Mouse (Mus musculus): ENCODE data around the gene Hist1h2bp. TPM values are rescaled to one million over a fixed set of nuclear protein-coding genes. Genes with fewer than 3 reads are reported as not detected.
"Not testable (repeated sequence)": the region's sequence is repeated elsewhere in the genome, so short reads cannot be mapped to it uniquely, and the experiment has no call there.

The Hist1h2bp gene
- polyA plus RNA-seq, 2 experiments from 2014 or later, result not detected

DNA sequence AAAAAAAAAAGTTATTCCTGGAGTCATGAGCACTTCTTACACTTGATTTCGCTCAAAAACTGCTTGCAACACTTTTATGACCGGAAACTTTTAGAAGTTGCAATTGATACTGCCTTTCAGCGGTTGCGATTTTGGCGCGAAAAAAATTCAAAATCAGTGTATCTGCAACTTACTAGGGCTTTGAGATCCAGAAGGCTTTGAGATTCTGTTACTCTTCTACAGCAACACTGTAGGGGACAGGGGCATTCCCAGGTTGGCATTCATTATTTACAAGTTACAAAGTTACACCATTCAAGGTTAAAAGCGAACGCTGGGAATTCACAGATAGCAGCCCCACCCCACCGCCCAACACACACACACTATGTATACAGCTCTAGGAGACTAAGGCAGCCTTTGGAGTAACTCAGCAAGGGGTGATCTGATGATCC lies 3.5 kb upstream of the Hist1h2bp start:
- ATAC-seq, result no peak

DNA sequence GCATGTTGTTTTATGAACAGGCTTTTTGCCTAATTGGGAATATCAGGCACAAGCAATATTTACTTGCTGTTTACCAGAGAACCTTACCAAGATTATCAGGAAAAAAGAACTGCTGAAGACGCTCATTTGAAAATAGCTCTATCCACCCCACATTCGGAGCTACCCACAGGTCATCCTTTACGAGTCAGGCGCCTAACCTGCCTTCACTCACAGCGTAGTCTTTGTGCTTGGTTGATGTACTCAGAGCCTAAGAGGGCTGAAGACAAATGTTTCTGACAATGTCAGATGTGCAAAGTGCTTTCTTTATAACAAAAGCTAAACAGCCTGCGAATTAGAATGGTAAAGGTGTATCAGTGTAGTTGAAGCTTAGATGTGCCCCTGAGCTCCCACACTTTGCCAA lies 3.0 kb upstream of the Hist1h2bp start:
- no peak for ATAC-seq

DNA sequence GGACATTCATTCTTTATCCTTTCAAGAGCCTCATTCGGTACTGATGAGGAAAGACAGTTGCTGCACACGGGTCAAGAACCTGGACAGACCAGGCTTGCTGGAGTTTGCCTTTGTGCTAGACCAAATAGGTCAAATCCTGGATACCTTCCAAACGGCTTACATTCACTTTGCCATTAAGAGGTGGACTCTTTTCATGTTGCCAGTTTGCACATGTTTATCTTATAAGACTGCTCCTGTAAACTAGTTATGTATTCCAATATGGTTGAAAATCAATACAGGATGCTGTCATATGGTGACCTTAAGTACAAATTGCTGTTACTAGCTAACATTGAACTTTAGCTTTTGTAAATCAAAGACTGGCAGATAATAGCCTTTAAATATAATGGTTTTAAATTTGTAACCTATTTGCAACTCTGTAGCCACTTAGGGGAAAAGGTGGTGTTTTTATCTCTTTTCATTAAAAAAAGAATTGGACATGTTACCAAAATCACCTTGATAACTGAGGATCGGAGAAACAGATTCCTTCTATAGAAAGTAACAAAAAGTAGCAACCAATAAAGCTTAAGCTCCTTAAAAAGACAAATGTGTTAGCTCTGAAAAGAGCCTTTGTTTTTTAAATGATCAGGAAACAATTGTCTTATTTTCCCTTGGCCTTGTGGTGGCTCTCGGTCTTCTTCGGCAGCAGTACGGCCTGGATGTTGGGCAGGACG lies 917 bp upstream of the Hist1h2bp start:
- ATAC-seq, result no peak

DNA sequence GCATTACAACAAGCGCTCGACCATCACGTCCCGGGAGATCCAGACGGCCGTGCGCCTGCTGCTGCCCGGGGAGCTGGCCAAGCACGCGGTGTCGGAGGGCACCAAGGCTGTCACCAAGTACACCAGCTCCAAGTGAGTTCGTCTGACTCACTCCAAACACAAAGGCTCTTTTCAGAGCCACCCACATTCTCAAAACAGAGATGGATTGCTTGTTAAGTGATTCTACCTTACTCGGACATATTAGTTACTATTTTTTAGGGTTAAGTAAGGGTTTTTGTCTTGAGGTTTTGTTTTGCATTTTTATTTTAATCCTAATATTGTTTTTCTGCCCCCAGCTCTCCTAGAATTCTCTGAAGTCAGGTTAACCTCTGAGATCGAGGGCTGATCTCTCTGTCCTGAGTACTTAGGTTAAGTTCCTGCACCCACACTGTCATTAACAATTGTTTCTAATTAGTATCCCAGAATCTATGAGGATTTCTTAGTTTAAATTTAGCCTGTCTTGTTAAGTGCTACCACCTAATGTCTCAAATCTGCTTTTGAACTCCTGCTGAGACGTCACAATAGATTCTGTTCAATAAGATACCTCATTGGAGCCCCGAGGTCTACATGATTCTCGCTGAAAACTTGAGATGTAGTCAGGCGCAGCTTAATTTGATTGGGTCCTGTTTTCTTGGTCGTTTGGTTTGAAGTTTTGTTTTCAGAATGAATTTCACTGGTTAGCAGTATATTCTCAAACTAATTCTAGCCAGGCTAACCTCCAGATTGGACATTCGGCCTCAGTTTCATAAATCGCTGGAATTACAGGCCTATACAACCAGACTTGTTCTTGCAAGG lies 716 bp downstream of the Hist1h2bp start:
- ATAC-seq, result no peak

DNA sequence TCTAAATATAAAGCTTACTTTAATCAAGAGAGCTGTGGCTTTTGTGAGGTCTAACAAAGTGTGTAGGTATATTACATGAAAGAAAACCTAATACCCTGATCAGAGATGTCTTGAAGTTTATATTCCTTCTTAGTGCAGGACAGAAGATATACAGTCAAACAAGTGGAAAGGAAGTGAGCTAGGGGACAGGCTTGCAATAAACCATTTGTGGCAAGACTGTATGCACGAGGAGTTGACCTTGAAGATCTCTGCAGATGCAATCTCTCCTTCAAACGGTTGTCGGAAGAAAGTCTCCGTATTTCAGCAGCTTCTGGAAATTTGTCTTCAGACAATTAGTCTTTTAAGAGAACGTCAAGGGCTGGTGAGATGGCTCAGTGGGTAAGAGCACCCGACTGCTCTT lies 2.7 kb downstream of the Hist1h2bp start:
- ATAC-seq, result no peak

DNA sequence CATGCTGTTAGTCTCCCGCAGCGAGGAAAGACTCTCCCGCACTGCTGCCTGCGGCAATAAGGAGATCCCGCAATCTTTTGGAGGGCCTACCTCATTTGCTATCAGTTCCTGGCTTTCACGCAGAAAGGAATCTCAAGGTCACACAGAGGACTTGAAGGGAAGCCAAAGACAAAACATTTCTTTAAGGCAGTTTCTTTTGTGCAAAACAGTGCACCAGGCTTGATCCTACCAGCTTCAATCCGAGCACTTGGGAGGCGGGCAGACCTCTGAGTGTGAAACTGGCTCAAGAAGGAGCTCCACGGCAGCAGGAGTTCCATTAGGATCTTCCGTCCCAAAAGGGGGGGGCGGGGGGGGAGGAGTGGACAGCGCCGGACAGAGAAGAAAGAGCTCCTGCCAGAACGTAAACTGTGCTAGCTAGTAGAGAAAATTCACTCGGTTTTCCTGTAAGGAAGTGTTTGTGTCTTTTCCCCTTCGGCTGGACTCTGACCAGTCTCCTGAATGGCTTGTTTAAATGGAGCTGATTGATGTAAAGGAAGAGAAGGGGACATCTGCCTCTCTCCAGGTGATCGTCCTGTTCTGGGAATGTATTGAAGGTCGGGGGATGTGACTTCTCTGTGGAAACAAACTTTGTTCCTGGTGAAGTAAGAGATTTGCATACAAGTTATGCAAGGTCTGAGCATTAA lies 3.5 kb downstream of the Hist1h2bp start:
- no peak for ATAC-seq

DNA sequence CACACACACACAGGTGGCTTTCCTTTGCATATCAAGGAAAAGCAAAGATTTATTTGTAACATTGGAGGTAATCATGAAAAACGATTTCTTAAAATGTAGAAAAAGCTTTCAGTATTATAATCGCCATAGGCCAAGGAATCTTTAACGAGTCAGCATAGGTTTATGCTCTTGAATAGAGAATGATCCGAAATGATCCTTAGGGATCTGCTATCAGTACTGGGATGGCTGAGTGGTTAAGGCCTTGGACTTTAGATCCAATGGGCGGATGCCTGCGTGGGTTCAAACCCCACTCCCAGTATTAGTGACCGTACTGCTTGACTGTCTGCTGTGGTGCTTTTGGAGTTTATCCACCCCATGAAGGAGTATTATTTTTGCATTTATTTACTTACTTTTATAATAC lies 8.3 kb downstream of the Hist1h2bp start:
- no peak for ATAC-seq

DNA sequence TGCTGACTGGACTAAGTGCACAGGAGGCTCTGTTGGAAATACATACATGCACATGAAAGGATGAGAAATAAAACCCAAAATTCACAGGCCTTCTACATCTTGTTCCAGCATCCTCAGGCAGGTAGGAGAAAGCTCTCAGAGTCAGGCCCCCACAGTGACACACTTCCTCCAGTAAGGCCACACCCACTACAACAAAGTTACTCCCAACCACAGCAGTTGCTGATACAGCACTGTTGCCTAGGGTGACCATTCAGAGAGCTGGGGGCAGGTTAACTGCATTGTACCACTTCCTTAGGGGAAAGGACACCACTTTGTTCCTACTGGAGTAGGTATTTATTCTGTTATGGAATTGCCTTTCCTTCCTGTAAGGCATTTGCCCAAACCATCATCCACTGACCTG lies 9.9 kb downstream of the Hist1h2bp start:
- ATAC-seq, result peak; percentile 53

DNA sequence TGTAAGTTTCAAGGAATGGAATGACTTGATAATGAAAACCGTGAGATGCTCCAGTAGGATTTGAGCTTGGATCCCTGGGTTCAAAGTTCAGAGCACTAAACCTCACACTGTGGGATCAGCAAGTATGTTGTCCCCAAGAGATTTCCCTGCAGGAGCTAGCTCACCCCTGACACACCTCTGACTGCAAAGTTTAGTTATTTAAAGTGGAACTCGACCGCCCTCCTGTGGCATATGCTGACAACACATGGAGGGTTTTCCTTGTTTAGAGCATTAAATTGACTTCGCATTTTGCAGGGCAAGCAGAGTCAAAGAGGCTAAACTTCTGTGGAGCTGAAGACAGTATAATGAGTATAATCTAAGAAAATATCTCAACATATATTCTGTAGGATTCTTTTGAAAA lies 15.8 kb downstream of the Hist1h2bp start:
- peak; percentile 96 for ATAC-seq

DNA sequence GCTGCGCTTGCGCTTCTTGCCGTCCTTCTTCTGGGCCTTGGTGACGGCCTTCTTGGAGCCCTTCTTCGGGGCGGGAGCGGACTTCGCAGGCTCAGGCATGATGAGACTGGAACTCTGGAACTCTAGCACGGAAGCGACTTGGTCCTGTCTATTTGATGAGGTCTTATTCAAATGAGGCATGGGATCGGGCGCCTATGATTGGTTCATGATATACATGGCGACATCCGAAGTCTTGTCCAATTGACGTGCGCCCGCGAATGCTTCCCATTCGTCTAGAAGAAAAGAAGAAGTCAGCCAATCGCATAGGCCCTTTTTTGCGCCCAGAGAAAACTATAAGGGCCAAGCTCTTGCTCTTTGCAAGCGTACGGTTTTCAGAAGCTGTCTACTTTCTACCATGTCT lies 22.8 kb downstream of the Hist1h2bp start, which contains the start of the genes Hist1h2bq and Hist1h2ao:
TSS of gene Hist1h2bq (minus strand) at position 125 of the 400 bp plus-strand sequence.
TSS of gene Hist1h2ao (plus strand) at position 393 of the 400 bp plus-strand sequence.
- peak; percentile 88 for ATAC-seq

DNA sequence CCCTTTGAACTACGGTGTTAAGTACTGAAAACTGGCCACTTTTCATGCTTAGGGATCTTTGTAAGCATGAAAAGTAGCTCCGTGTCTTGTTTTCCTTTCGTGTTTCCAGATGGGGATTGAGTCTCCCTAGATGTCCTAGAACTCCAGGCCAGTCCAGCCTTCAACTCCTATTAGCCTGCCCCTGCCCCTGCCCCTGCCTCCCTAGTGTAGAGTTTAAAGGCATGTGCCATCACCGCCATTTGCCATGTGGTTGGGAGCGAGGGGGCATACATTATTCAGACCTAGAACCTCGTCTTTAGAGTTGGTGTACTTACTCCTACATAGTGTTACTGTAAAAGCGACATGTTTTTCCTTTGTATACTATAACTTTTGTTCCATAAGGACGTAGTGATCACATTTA lies 23.8 kb downstream of the Hist1h2bp start:
- not testable (repeated sequence) for ATAC-seq

DNA sequence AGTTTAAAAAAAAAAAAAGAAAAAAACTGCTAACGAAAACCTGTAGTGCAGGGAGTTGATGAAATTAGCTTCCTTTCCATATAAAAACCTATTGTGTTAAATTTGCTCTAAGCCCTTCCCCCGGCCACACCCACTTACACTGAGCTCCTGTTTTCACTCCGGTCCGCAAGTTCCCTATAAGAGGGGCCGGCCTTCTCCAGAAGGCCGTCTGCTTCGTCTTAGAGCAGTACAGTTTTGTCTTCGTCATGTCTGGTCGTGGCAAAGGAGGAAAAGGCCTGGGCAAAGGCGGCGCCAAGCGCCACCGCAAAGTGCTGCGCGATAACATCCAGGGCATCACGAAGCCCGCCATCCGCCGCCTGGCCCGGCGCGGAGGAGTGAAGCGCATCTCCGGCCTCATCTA lies 24.3 kb downstream of the Hist1h2bp start, which contains the start of gene Hist1h4m:
TSS of gene Hist1h4m (plus strand) at position 208 of the 400 bp plus-strand sequence.
- peak; percentile 46 for ATAC-seq

DNA sequence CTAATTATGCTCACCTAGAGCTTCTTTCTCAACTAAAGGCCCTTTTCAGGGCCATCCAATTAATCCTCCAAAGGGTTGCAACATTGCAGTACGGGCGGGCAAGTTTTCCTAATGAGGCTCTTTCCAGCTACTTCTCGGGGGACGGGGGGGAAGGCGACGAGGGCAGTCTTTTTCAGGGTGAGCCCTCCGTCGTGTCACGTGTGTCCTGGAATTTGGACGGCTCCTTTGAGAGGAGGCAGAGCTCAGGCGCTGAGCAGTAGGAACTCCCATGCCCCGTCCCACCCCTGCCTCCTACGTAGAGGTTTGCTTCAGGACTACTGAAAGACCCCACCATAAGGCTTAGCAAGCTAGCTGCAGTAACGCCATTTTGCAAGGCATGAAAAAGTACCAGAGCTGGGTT lies 24.8 kb downstream of the Hist1h2bp start:
- ATAC-seq, result not testable (repeated sequence)

DNA sequence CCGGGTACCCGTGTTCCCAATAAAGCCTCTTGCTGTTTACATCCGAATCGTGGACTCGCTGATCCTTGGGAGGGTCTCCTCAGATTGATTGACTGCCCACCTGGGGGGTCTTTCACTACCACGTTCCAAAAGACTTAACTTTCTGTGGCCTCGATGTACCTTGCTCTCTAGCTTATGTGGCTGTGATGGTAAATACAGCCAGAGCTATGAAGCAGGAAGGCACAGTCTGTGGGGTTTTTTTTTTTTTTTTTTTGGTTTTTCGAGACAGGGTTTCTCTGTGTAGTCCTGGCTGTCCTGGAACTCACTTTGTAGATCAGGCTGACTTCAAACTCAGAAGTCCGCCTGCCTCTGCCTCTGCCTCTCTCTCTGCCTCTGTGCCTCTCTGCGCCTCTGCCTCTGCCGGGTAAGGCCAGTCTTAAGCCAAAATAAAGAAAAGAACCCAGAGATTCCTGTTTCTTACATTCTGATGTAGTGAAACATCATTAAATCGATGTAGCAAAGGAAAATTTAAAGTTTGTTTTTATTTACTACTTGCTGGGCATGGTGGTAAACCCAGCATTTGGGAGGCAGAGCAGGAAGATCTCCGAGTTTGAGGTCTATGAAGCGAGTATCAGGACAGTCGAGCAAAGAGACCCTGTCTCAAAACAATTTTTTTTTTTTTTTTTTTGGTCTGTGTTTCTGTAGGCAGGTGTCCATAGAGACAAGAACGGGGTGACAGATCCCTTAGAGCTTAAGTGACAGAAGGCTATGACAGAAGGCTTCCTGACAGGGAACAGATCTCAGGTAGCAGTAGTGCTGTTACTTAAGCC lies 33.0 kb downstream of the Hist1h2bp start:
- ATAC-seq, result peak; percentile 64

DNA sequence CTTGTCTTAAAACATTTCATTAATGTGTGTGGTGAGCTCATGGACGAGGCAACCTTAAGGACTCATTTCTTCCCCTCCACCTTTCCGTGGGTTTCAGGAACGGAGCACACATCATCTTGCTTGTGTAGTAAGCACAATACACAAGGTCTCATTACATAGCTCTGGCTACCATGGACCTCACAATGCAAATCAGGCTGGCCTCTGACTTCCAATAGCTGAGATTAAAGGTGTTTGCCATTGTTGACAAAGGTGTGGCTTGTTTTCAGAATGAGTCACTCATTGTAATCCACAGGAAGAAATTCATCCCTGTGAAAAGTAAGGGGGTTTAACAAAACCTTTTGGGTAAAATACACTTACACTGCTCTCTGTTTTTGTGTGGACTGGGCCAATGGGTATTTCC lies 41.2 kb downstream of the Hist1h2bp start:
- ATAC-seq, result no peak

DNA sequence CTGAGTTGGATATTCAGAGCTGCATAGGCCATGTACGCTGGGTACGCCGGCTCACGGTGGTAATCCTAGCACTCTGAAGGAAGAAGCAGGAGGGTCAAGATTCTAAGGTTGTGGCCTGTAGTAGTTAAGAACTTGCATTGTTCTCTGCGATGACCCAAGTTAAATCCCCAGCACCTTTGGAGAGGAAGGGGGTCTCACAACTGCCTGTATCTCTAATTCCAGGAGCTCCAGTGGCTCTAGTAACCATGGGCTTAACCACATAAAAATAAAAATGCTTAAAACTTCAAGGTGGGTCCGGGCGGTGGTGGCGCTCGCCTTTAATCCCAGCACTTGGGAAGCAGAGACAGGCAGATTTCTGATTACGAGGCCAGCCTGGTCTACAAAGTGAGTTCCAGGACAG lies 43.1 kb downstream of the Hist1h2bp start:
- no peak for ATAC-seq

DNA sequence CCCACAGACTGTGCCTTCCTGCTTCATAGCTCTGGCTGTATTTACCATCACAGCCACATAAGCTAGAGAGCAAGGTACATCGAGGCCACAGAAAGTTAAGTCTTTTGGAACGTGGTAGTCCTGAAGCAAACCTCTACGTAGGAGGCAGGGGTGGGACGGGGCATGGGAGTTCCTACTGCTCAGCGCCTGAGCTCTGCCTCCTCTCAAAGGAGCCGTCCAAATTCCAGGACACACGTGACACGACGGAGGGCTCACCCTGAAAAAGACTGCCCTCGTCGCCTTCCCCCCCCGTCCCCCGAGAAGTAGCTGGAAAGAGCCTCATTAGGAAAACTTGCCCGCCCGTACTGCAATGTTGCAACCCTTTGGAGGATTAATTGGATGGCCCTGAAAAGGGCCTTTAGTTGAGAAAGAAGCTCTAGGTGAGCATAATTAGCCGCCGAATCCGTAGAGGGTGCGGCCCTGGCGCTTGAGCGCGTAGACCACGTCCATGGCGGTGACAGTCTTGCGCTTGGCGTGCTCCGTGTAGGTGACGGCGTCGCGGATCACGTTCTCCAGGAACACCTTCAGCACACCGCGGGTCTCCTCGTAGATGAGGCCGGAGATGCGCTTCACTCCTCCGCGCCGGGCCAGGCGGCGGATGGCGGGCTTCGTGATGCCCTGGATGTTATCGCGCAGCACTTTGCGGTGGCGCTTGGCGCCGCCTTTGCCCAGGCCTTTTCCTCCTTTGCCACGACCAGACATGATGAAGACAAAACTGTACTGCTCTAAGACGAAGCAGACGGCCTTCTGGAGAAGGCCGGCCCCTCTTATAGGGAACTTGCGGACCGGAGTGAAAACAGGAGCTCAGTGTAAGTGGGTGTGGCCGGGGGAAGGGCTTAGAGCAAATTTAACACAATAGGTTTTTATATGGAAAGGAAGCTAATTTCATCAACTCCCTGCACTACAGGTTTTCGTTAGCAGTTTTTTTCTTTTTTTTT lies 44.4 kb downstream of the Hist1h2bp start, which contains the start of gene Hist1h4n:
TSS of gene Hist1h4n (minus strand) at position 779 of the 977 bp plus-strand sequence.
- peak; percentile 59 for ATAC-seq

DNA sequence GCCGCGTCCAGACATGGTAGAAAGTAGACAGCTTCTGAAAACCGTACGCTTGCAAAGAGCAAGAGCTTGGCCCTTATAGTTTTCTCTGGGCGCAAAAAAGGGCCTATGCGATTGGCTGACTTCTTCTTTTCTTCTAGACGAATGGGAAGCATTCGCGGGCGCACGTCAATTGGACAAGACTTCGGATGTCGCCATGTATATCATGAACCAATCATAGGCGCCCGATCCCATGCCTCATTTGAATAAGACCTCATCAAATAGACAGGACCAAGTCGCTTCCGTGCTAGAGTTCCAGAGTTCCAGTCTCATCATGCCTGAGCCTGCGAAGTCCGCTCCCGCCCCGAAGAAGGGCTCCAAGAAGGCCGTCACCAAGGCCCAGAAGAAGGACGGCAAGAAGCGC lies 46.2 kb downstream of the Hist1h2bp start, which contains the start of the genes Hist1h2ap and Hist1h2br:
TSS of gene Hist1h2ap (minus strand) at position 47 of the 400 bp plus-strand sequence.
TSS of gene Hist1h2br (plus strand) at position 283 of the 400 bp plus-strand sequence.
- ATAC-seq, result peak; percentile 82

All from CD4-positive, CD25-positive, alpha-beta regulatory T cell, adult 4 months (primary cell).